Mouse (Mus musculus): Measurements from ENCODE around the gene Zfp296.
"Not testable (repeated sequence)": the region's sequence is repeated elsewhere in the genome, so short reads cannot be mapped to it uniquely, and the experiment has no call there.

Gene Zfp296

DNA sequence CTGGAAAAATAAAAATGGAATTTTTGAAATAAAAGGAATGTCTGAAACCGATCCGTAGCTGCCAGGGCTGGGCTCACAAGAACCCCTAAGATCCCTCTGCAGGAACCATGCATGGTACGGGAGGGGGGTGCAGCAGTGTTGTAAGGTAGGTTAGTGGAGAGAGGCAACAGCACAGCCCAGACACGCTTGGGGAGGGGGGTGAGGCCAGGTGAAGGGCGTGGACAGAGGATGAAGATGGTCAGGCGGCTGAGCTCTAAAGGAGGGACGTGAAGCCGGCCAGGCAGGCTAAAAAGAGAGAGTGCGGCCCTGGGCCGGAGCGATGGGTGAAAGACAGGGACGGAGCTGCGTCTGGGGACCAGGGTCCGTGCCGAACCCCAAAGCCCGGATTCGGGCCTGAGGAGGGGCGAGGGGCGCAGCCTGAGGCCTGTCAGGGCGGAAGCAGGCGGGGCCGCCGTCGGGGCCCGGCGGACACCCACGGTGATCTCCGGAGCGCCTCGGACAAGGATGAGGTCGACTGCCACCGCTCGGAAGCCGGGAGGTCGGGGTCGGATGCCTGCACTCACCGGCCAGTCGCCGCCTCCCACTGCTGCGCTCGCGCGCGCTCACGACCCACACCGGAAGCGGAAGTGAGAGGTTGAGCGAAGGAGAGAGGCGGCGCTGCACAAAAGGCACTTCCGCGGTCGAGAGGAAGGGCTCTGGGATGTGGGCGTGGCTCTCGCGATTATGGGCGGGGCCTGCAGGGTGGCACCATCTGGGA, 26.9 kb downstream of the Zfp296 start, which contains the start of gene Clasrp:
Gene Clasrp (minus strand): TSS at position 638 of the 757 bp plus-strand sequence.
- DNase-seq (ENCODE audit: low read depth in 1 of 2, low spot score in 2 of 2), result peak; percentile 90 to 93

GRCm38 (mm10) chr7:19604606-19605214, 27.6 kb downstream of the Zfp296 start:
- DNase-seq (ENCODE audit: low read depth in 1 of 2, low spot score in 2 of 2), result not testable (repeated sequence)

- DNase-seq (ENCODE audit: low read depth in 1 of 2, low spot score in 2 of 2), result no peak
Measured at GRCm38 (mm10) chr7:19607291-19607690, 30.2 kb downstream of the Zfp296 start.

- DNase-seq (ENCODE audit: low read depth in 1 of 2, low spot score in 2 of 2), result no peak
Measured at GRCm38 (mm10) chr7:19609641-19610332, 32.7 kb downstream of the Zfp296 start.

GRCm38 (mm10) chr7:19610969-19611368, 33.9 kb downstream of the Zfp296 start:
- DNase-seq (ENCODE audit: low read depth in 1 of 2, low spot score in 2 of 2), result no peak

DNA sequence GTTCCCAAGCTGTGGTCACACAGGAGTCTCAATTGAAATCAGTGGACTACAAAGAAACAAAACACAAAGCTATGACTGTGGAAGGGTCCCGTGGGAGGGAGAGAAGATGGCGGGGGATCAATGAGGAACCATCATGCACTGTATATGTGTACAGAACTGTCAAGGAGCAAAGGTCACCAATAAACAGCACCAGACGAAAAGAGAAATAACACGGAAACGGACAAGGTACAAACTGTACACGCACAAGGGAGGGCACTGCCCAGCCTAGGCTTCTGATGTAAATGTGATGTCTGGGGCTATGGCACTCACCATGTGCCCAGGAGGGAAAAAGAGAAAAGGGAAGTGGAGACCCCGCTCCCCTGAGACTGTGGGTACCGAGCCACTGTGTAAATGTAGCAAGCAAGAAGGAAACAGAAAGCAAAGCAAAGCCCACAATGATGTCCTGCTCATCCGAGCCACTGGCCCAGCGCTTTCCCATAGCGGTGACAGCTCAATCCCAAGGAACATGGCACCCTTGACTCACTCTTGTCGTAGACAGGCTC, 38.0 kb downstream of the Zfp296 start:
- DNase-seq (ENCODE audit: low read depth in 1 of 2, low spot score in 2 of 2), result no peak

GRCm38 (mm10) chr7:19619004-19619801, 42.1 kb downstream of the Zfp296 start:
- peak; percentile 40 to 56 for DNase-seq (ENCODE audit: low read depth in 1 of 2, low spot score in 2 of 2)

GRCm38 (mm10) chr7:19620811-19621210, 43.7 kb downstream of the Zfp296 start:
- no peak for DNase-seq (ENCODE audit: low read depth in 1 of 2, low spot score in 2 of 2)

DNA sequence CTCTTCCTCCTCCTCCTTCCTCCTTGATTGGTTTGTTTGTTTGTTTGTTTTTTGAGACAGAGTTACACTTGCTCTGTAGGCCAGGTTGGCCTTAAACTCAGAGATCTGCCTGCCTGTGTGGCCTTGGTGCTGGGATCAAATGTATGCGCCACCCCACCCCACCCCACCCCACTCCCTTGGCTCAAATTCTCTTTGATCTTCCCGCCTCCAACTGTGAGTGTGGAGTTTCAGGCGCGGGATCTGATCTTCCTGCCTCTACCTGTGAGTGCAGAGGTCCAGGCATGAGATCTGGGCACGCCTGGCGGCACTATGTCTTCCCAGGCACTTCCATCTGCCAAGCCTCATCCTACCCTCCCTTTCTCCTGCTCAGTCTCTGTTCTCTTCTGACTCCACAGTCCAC, 45.2 kb downstream of the Zfp296 start:
- DNase-seq (ENCODE audit: low read depth in 1 of 2, low spot score in 2 of 2), result no peak

DNA sequence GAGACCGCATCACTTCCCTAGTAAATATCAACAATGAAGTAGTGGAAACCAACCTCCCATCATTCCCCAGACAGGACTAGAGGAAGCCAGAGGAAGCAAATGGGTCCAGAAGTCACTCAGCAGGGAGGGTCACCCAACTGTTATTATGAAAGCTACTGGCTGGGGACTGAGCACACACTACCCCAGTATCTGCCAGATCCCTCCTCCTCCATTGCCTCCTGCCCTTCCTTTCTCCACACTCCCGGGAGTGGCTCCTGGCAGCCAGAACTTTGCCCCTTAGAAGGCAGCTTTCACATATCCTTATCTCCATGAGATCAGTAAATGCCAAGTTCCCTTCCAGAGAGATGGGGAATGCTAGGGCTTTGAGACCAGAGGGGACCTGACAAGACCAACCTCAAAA, 46.3 kb downstream of the Zfp296 start:
- no peak for DNase-seq (ENCODE audit: low read depth in 1 of 2, low spot score in 2 of 2)

DNA sequence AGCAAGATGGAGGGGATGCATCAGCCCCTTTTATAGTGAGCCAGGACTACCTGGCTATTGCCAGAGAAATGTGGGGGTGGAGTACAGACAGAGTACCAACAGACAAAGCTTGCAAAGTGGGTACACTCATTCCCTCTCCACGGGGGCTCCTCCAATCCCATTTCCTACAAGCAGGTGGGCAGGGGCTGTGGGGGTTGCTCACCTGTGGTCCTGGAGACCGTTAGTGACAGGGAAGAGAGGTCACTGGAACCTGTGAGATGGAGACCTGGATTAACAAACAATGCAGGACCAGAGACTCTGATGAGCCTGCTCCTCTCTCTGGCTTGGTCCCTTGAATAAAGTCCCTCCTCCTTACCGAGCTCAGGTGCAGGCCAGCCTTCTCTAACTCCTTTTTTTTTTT, 50.6 kb downstream of the Zfp296 start:
- no peak for DNase-seq (ENCODE audit: low read depth in 1 of 2, low spot score in 2 of 2)

- DNase-seq (ENCODE audit: low read depth in 1 of 2, low spot score in 2 of 2), result no peak
Measured at GRCm38 (mm10) chr7:19628192-19628535, 51.1 kb downstream of the Zfp296 start.

- peak; percentile 95 to 97 for DNase-seq (ENCODE audit: low read depth in 1 of 2, low spot score in 2 of 2)
Measured at GRCm38 (mm10) chr7:19628536-19629360, 51.7 kb downstream of the Zfp296 start.

GRCm38 (mm10) chr7:19629361-19629734, 52.3 kb downstream of the Zfp296 start, which contains the start of gene Relb:
Gene Relb, minus strand, starts transcription at chr7:19629438.
- peak; percentile 71 to 89 for DNase-seq (ENCODE audit: low read depth in 1 of 2, low spot score in 2 of 2)

Data from monocyte, adult 2 months (primary cell).